26 mouse cellular contexts compared by ENCODE assay signal in genomic region chr2:48476777-48477176, GRCm38 (mm10).
"Had no signal": no experiment of that assay in that cellular context is flagged by ENCODE, and none has a peak within 500 bp of the region (broad histone marks: within the 10 kb centered on the region; RNA-seq: fewer than 3 reads in every experiment).

No protein-coding gene starts in this region.

- H3K9me3 ChIP-seq: kidney, embryonic 15.5 days; limb, embryonic 10.5 days; limb, embryonic 13.5 days; liver, embryonic 12.5 days; liver, embryonic 15.5 days; lung, embryonic 15.5 days; midbrain, embryonic 10.5 days; neural tube, embryonic 12.5 days; neural tube, embryonic 15.5 days had no signal

- H3K4me2 ChIP-seq: kidney, embryonic 15.5 days; limb, embryonic 13.5 days; liver, embryonic 12.5 days; liver, embryonic 15.5 days; lung, embryonic 15.5 days; neural tube, embryonic 12.5 days; neural tube, embryonic 15.5 days had no signal

- H3K9ac ChIP-seq: kidney, embryonic 15.5 days; limb, embryonic 13.5 days; liver, embryonic 12.5 days; liver, embryonic 15.5 days; lung, embryonic 15.5 days; neural tube, embryonic 12.5 days; neural tube, embryonic 15.5 days had no signal

- DNase-seq: kidney, adult 2 months; kidney, postnatal 10 days; kidney, postnatal 36 days; layer of hippocampus, postnatal 36 days; liver; lung, adult 18-20 months; lung, postnatal 10 days; lung, postnatal 36 days; right cerebral cortex, adult 18-20 months; right cerebral cortex, postnatal 14 days; right cerebral cortex, postnatal 4 days; thymus, adult 2 months; thymus, postnatal 14 days; thymus, postnatal 4 days had no signal

- H3K36me3 ChIP-seq: kidney, embryonic 15.5 days; limb, embryonic 10.5 days; limb, embryonic 13.5 days; liver, embryonic 12.5 days; liver, embryonic 15.5 days; lung, embryonic 15.5 days; midbrain, embryonic 10.5 days; neural tube, embryonic 12.5 days; neural tube, embryonic 15.5 days had no signal

- ATAC-seq: liver, embryonic 12.5 days had no signal

- H3K27ac ChIP-seq: kidney, embryonic 15.5 days; left cerebral cortex, adult 2 months; limb, embryonic 10.5 days; limb, embryonic 13.5 days; liver, embryonic 12.5 days; liver, embryonic 15.5 days; lung, embryonic 15.5 days; midbrain, embryonic 10.5 days; neural tube, embryonic 12.5 days; neural tube, embryonic 15.5 days; stomach, postnatal 0 days had no signal

- H3K27me3 ChIP-seq: kidney, embryonic 15.5 days; limb, embryonic 13.5 days; liver, embryonic 12.5 days; liver, embryonic 15.5 days; lung, embryonic 15.5 days; megakaryocyte, embryonic 14.5 days; neural tube, embryonic 12.5 days; neural tube, embryonic 15.5 days had no signal

- H3K4me3 ChIP-seq: kidney, embryonic 15.5 days; left cerebral cortex, adult 2 months; limb, embryonic 10.5 days; limb, embryonic 13.5 days; liver, embryonic 12.5 days; liver, embryonic 15.5 days; lung, embryonic 15.5 days; megakaryocyte, embryonic 14.5 days; midbrain, embryonic 10.5 days; neural tube, embryonic 12.5 days; neural tube, embryonic 15.5 days had no signal

- H3K4me1 ChIP-seq: liver, embryonic 12.5 days; liver, embryonic 15.5 days; lung, embryonic 15.5 days; megakaryocyte, embryonic 14.5 days had no signal
